Mouse (Mus musculus) testis, adult 2 months (tissue): Measurements from ENCODE around the gene Gm20388.

Experiments used
- CTCF ChIP-seq: fragments of 200-500 bp; IDR thresholded peaks from 2 replicates; pipeline ENCODE4 v1.5.1; 2012; ENCODE audit warnings: low read depth, mild to moderate bottlenecking, inconsistent platforms, low read length, moderate library complexity; ENCODE audit not compliant: control insufficient read depth, insufficient read depth, insufficient replicate concordance
- POLR2A ChIP-seq: fragments of 200-500 bp; IDR thresholded peaks from 2 replicates; pipeline ENCODE4 v1.6.1; 2012; ENCODE audit warnings: low read depth, mild to moderate bottlenecking, inconsistent platforms, low read length, moderate library complexity; ENCODE audit not compliant: control insufficient read depth

- TF ChIP-seq CTCF: no peak
- no peak for TF ChIP-seq POLR2A
Observed at GRCm38 (mm10) chr8:122711480-122711879, 2800.8 kb downstream of the Gm20388 start.
